Mouse (Mus musculus) stomach, postnatal 0 days (tissue): ENCODE data around the gene Spi1. TPM values are rescaled to one million over a fixed set of nuclear protein-coding genes. Genes with fewer than 3 reads are reported as not detected.
A peak's percentile ranks its signal among the peaks of the same experiment; 100 is the strongest.
"Not testable (repeated sequence)": the region's sequence is repeated elsewhere in the genome, so short reads cannot be mapped to it uniquely, and the experiment has no call there.

ENCODE experiments used
- ATAC-seq: fragments of 200-750 bp; cut with Nextera tagmentation; 2 replicates; pipeline ENCODE4 v1.8.0; 2017; ENCODE audit not compliant: low FRiP score, low TSS enrichment
- DNase-seq: peaks from one replicate; pipeline ENCODE4 v3.0.0-alpha.2; 2016; ENCODE audit warnings: low spot score
- H3K27ac ChIP-seq: fragments of 300-500 bp; sonication (generic); replicated peaks from 2 replicates; pipeline ENCODE4 v1.5.1; 2014; ENCODE audit warnings: mild to moderate bottlenecking, control low read depth
- H3K27me3 ChIP-seq: fragments of 300-500 bp; sonication (generic); 2 replicates; pipeline ENCODE4 v1.6.1; 2014; ENCODE audit warnings: low read length; ENCODE audit not compliant: control insufficient read depth, insufficient read depth
- H3K36me3 ChIP-seq: fragments of 300-500 bp; sonication (generic); 2 replicates; pipeline ENCODE4 v1.6.1; 2014; ENCODE audit warnings: low read length, mixed read lengths; ENCODE audit not compliant: control insufficient read depth, insufficient read depth
- H3K4me1 ChIP-seq: fragments of 300-500 bp; sonication (generic); replicated peaks from 2 replicates; pipeline ENCODE4 v1.6.1; 2014; ENCODE audit warnings: antibody characterized with exemption; ENCODE audit not compliant: control insufficient read depth, insufficient read depth
- H3K4me2 ChIP-seq: fragments of 300-500 bp; sonication (generic); replicated peaks from 2 replicates; pipeline ENCODE4 v1.6.1; 2014; ENCODE audit warnings: low read depth, mild to moderate bottlenecking, control low read depth, moderate library complexity
- H3K4me3 ChIP-seq: fragments of 300-500 bp; sonication (generic); 2 replicates; pipeline ENCODE4 v1.5.1; 2014; ENCODE audit warnings: low read depth, low read length, control low read depth
- H3K9ac ChIP-seq: fragments of 300-500 bp; sonication (generic); 2 replicates; pipeline ENCODE4 v1.6.1; 2014; ENCODE audit warnings: mild to moderate bottlenecking, low read length, control low read depth, mixed read lengths
- H3K9me3 ChIP-seq: fragments of 300-500 bp; sonication (generic); 2 replicates; pipeline ENCODE4 v1.6.1; 2016; ENCODE audit warnings: low read length; ENCODE audit not compliant: control insufficient read depth
- CTCF ChIP-seq: IDR thresholded peaks from 2 replicates; pipeline ENCODE4 v1.5.1; 2016; ENCODE audit warnings: antibody characterized with exemption, low read depth, mild to moderate bottlenecking, moderate library complexity
- EP300 ChIP-seq: optimal IDR thresholded peaks from 2 replicates; pipeline ENCODE3; 2016; ENCODE audit warnings: antibody characterized with exemption
- WGBS: fragments of 180-500 bp; shearing (Covaris S2); extraction: QIAGEN DNeasy Blood & Tissue Kit; methylation state at CpG from one replicate; pipeline ENCODE4 v1.1.7; 2014; 5-methylcytosine and 5-hydroxymethylcytosine counted together
- polyA plus RNA-seq: library from polyadenylated mRNA; unstranded; fragments of >200 nt; fragmentation: Nextera tagmentation; extraction: Ambion mirVana; gene quantifications from 2 replicates; pipeline ENCODE4 v1.2.1, GENCODE M21; 2015

Spi1 gene
- polyA plus RNA-seq, 1 experiment from 2014 or later, result 7.0 TPM

- Histone ChIP-seq H3K36me3 (no peaks in the 10 kb centered on the region), H3K4me1 (no peaks in the 10 kb centered on the region), H3K4me2 (no peak overlapping the region), H3K9me3 (no peaks in the 10 kb centered on the region), H3K27ac (no peak overlapping the region), H3K27me3 (no peaks in the 10 kb centered on the region), H3K9ac (no peak overlapping the region), H3K4me3 (no peak overlapping the region)
- ATAC-seq, result no peak
- 69% methylated on average over 13 of the region's 13 CpGs for WGBS
- DNase-seq, result no peak
- no peak for TF ChIP-seq CTCF
- no peak for TF ChIP-seq EP300
Measured at GRCm38 (mm10) chr2:91044727-91045126, 37.5 kb upstream of the Spi1 start.

- H3K27ac ChIP-seq, H3K4me1 ChIP-seq, ATAC-seq, H3K4me3 ChIP-seq, H3K27me3 ChIP-seq, H3K36me3 ChIP-seq, DNase-seq, H3K9me3 ChIP-seq, H3K4me2 ChIP-seq, H3K9ac ChIP-seq: not testable (repeated sequence)
- WGBS, result 94% methylated on average over 1 of the region's 1 CpGs
Measured at GRCm38 (mm10) chr2:91045805-91046204, 36.4 kb upstream of the Spi1 start.

GRCm38 (mm10) chr2:91047359-91047758 lies 34.8 kb upstream of the Spi1 start:
- H3K4me2 ChIP-seq, result no peak overlapping the region
- DNase-seq (no peak), ATAC-seq (no peak)
- no peak overlapping the region for H3K4me3 ChIP-seq
- no peak for TF ChIP-seq CTCF
- TF ChIP-seq EP300, result no peak
- H3K9ac ChIP-seq, result no peak overlapping the region
- H3K27me3 ChIP-seq, result no peaks in the 10 kb centered on the region
- H3K36me3 ChIP-seq, result no peaks in the 10 kb centered on the region
- no peaks in the 10 kb centered on the region for H3K4me1 ChIP-seq
- no peaks in the 10 kb centered on the region for H3K9me3 ChIP-seq
- 82% methylated on average over 9 of the region's 9 CpGs for WGBS
- H3K27ac ChIP-seq, result no peak overlapping the region

- Histone ChIP-seq H3K36me3 (peaks cover 11% of the 10 kb centered on the region), H3K27ac (no peak overlapping the region), H3K9ac (no peak overlapping the region), H3K4me3 (no peak overlapping the region), H3K4me1 (0 out of 2 replicates have a peak, but pooled peaks cover 5% of the 10 kb centered on the region), H3K9me3 (no peaks in the 10 kb centered on the region), H3K4me2 (no peak overlapping the region), H3K27me3 (no peaks in the 10 kb centered on the region)
- ATAC-seq (no peak), DNase-seq (no peak)
- WGBS, result 75% methylated on average over 3 of the region's 3 CpGs
- TF ChIP-seq CTCF, result no peak
- TF ChIP-seq EP300, result no peak
Measured at GRCm38 (mm10) chr2:91051917-91052316, 30.3 kb upstream of the Spi1 start.

- DNase-seq (no peak), ATAC-seq (no peak)
- no peaks in the 10 kb centered on the region for H3K9me3 ChIP-seq
- H3K27me3 ChIP-seq, result no peaks in the 10 kb centered on the region
- no peak overlapping the region for H3K4me3 ChIP-seq
- no peak for TF ChIP-seq EP300
- TF ChIP-seq CTCF, result peak; percentile 47
- H3K36me3 ChIP-seq, result peaks cover 17% of the 10 kb centered on the region
- no peak overlapping the region for H3K9ac ChIP-seq
- H3K27ac ChIP-seq, result no peak overlapping the region
- WGBS, result 45% methylated on average over 2 of the region's 2 CpGs
- no peak overlapping the region for H3K4me2 ChIP-seq
- 0 out of 2 replicates have a peak, but pooled peaks cover 5% of the 10 kb centered on the region for H3K4me1 ChIP-seq
Measured at GRCm38 (mm10) chr2:91052752-91053151, 29.4 kb upstream of the Spi1 start.

GRCm38 (mm10) chr2:91053181-91053933 lies 28.8 kb upstream of the Spi1 start:
- WGBS, result 2% methylated on average over 6 of the region's 6 CpGs
- Histone ChIP-seq H3K9me3 (no peaks in the 10 kb centered on the region), H3K36me3 (peaks cover 17% of the 10 kb centered on the region), H3K4me2 (peak overlapping the region; percentile 81), H3K4me3 (peak overlapping the region; percentile 83), H3K27me3 (no peaks in the 10 kb centered on the region), H3K4me1 (0 out of 2 replicates have a peak, but pooled peaks cover 5% of the 10 kb centered on the region), H3K9ac (peak overlapping the region; percentile 85; the same call in 1 of the 2 replicates), H3K27ac (no peak overlapping the region; the same call in 1 of the 2 replicates)
- TF ChIP-seq EP300 (no peak), CTCF (no peak)
- DNase-seq (no peak), ATAC-seq (no peak; the same call in 1 of the 2 replicates)
